ENCODE assay signal across 10 mouse cellular contexts in genomic region chr2:92423156-92423555, GRCm38 (mm10). TPM values are rescaled to one million over a fixed set of nuclear protein-coding genes. Genes with fewer than 3 reads are reported as not detected.
DNase-seq lines count a peak whose midpoint lies in the region; ATAC-seq lines count a peak whose summit lies in the region.
"Had no signal": no experiment of that assay in that cellular context is flagged by ENCODE, and none has a peak within 500 bp of the region (broad histone marks: within the 10 kb centered on the region; RNA-seq: fewer than 3 reads in every experiment).

No protein-coding gene starts in this region.

- ATAC-seq in heart, embryonic 13.5 days (ENCODE audit: extremely low read depth, insufficient number of reproducible peaks, low FRiP score, low TSS enrichment): no peak
- ATAC-seq in lung, embryonic 15.5 days (ENCODE audit: borderline replicate concordance, extremely low read depth, low FRiP score, low TSS enrichment): no peak
- ATAC-seq in forebrain, embryonic 14.5 days: no peak
- ATAC-seq in neural tube, embryonic 14.5 days (ENCODE audit: low read depth): no peak
- ATAC-seq in megakaryocyte-erythroid progenitor cell, adult 5-6 weeks (replicated peaks; ENCODE audit: low FRiP score, low TSS enrichment, poor library complexity, severe bottlenecking): no peak

- peaks cover 58% of the 10 kb centered on the region for H3K4me1 ChIP-seq in heart, embryonic 13.5 days
- peaks cover 46% of the 10 kb centered on the region for H3K4me1 ChIP-seq in lung, embryonic 15.5 days
- H3K4me1 ChIP-seq in forebrain, embryonic 14.5 days (ENCODE audit: control insufficient read depth, insufficient read depth, low read length): peaks cover 26% of the 10 kb centered on the region
- H3K4me1 ChIP-seq in neural tube, embryonic 14.5 days (ENCODE audit: control insufficient read depth, insufficient read depth, low read length): peaks cover 15% of the 10 kb centered on the region; the same call in 1 of the 2 replicates

- no peaks in the 10 kb centered on the region for H3K9me3 ChIP-seq in heart, embryonic 13.5 days
- H3K9me3 ChIP-seq in lung, embryonic 15.5 days: no peaks in the 10 kb centered on the region
- no peaks in the 10 kb centered on the region for H3K9me3 ChIP-seq in forebrain, embryonic 14.5 days (replicated peaks; ENCODE audit: control insufficient read depth, low read length)
- no peaks in the 10 kb centered on the region for H3K9me3 ChIP-seq in neural tube, embryonic 14.5 days (ENCODE audit: control insufficient read depth, low read length)
- H3K9me3 ChIP-seq: limb, embryonic 12.5 days had no signal

- no peaks in the 10 kb centered on the region for H3K27me3 ChIP-seq in heart, embryonic 13.5 days (replicated peaks)
- H3K27me3 ChIP-seq in lung, embryonic 15.5 days: no peaks in the 10 kb centered on the region
- no peaks in the 10 kb centered on the region for H3K27me3 ChIP-seq in forebrain, embryonic 14.5 days (replicated peaks; ENCODE audit: control insufficient read depth, insufficient read depth, low read length)
- no peaks in the 10 kb centered on the region for H3K27me3 ChIP-seq in neural tube, embryonic 14.5 days (ENCODE audit: control insufficient read depth, insufficient read depth, low read length)
- H3K27me3 ChIP-seq: limb, embryonic 12.5 days had no signal

- WGBS in heart, embryonic 13.5 days: 90% methylated on average over 9 of the region's 9 CpGs
- WGBS in lung, embryonic 15.5 days: 87% methylated on average over 9 of the region's 9 CpGs
- WGBS in forebrain, embryonic 14.5 days: 89% methylated on average over 9 of the region's 9 CpGs
- 87% methylated on average over 9 of the region's 9 CpGs for WGBS in neural tube, embryonic 14.5 days

- no peak for DNase-seq in heart, adult 8-10 months (ENCODE audit: low spot score)
- DNase-seq in lung, postnatal 10 days: no peak
- no peak for DNase-seq in forebrain, embryonic 14.5 days (ENCODE audit: low spot score)
- no peak for DNase-seq in right cerebral cortex, postnatal 14 days

- H3K27ac ChIP-seq in heart, embryonic 13.5 days (replicated peaks): peak overlapping the region; percentile 94
- H3K27ac ChIP-seq in lung, embryonic 15.5 days: peak overlapping the region; percentile 27
- 0 out of 2 replicates have a peak overlapping the region, but pooled peaks have one; percentile 70 for H3K27ac ChIP-seq in forebrain, embryonic 14.5 days (ENCODE audit: low read depth, low read length)
- H3K27ac ChIP-seq in neural tube, embryonic 14.5 days (ENCODE audit: low read depth, low read length): peak overlapping the region; percentile 58; the same call in 1 of the 2 replicates
- H3K27ac ChIP-seq: limb, embryonic 12.5 days had no signal

- no peak overlapping the region for H3K4me3 ChIP-seq in heart, embryonic 13.5 days
- no peak overlapping the region for H3K4me3 ChIP-seq in lung, embryonic 15.5 days
- H3K4me3 ChIP-seq in forebrain, embryonic 14.5 days (ENCODE audit: low read depth, low read length): no peak overlapping the region
- H3K4me3 ChIP-seq in neural tube, embryonic 14.5 days (ENCODE audit: low read depth, low read length): no peak overlapping the region
- H3K4me3 ChIP-seq: limb, embryonic 12.5 days had no signal

- peaks cover 74% of the 10 kb centered on the region for H3K36me3 ChIP-seq in heart, embryonic 13.5 days
- peaks cover 53% of the 10 kb centered on the region for H3K36me3 ChIP-seq in lung, embryonic 15.5 days
- peaks cover 62% of the 10 kb centered on the region for H3K36me3 ChIP-seq in forebrain, embryonic 14.5 days (ENCODE audit: control insufficient read depth, insufficient read depth, low read length)
- H3K36me3 ChIP-seq in neural tube, embryonic 14.5 days (ENCODE audit: control insufficient read depth, insufficient read depth, low read length): peaks cover 37% of the 10 kb centered on the region

- no peak overlapping the region; the same call in 1 of the 2 replicates for H3K9ac ChIP-seq in heart, embryonic 13.5 days
- no peak overlapping the region for H3K9ac ChIP-seq in lung, embryonic 15.5 days
- H3K9ac ChIP-seq in forebrain, embryonic 14.5 days (ENCODE audit: low read length): no peak overlapping the region
- no peak overlapping the region for H3K9ac ChIP-seq in neural tube, embryonic 14.5 days (replicated peaks; ENCODE audit: low read depth, low read length)
- H3K9ac ChIP-seq: limb, embryonic 12.5 days had no signal

- no peak overlapping the region for H3K4me2 ChIP-seq in heart, embryonic 13.5 days
- H3K4me2 ChIP-seq in lung, embryonic 15.5 days: no peak overlapping the region
- H3K4me2 ChIP-seq in forebrain, embryonic 14.5 days (ENCODE audit: low read length): no peak overlapping the region
- no peak overlapping the region for H3K4me2 ChIP-seq in neural tube, embryonic 14.5 days (ENCODE audit: low read depth, low read length)
- H3K4me2 ChIP-seq: limb, embryonic 12.5 days had no signal

RNA-seq across cellular contexts. Expression of gene Cry2, which starts 10.7 kb away (rescaled TPM):
- 18.6 and 19.0 TPM in 2 replicates for polyA plus RNA-seq in heart, embryonic 13.5 days (2015; fragmentation: Nextera tagmentation; extraction: Ambion mirVana)
- 10 to 100 TPM; 22.6 to 35.6 (median 32.8) TPM for total RNA-seq in heart, adult 8-10 months (2022)
- 23.6 and 25.7 TPM in 2 replicates for polyA plus RNA-seq in lung, embryonic 15.5 days (2015; fragmentation: Nextera tagmentation; extraction: Ambion mirVana)
- 16.1 and 24.6 TPM in 2 replicates for polyA plus RNA-seq in forebrain, embryonic 14.5 days (2014; fragmentation: Nextera tagmentation; extraction: Ambion mirVana)
- polyA plus RNA-seq in neural tube, embryonic 14.5 days (2014; fragmentation: Nextera tagmentation; extraction: Ambion mirVana): 41.7 and 43.5 TPM in 2 replicates
- total RNA-seq in megakaryocyte-erythroid progenitor cell, adult 5-6 weeks (2014; fragmentation: Nextera tagmentation): 16.1 and 21.0 TPM in 2 replicates
- total RNA-seq in megakaryocyte-erythroid progenitor cell, adult 5-6 weeks (2017): 8.4 and 9.6 TPM in 2 replicates

RNA-seq across cellular contexts. Expression of gene Mapk8ip1, which starts 22.1 kb away (rescaled TPM):
- 6.5 and 7.5 TPM in 2 replicates for polyA plus RNA-seq in heart, embryonic 13.5 days (2015; fragmentation: Nextera tagmentation; extraction: Ambion mirVana)
- 1 to 10 TPM; 3.4 to 4.6 (median 3.9) TPM for total RNA-seq in heart, adult 8-10 months (2022)
- polyA plus RNA-seq in lung, embryonic 15.5 days (2015; fragmentation: Nextera tagmentation; extraction: Ambion mirVana): 15.1 and 15.2 TPM in 2 replicates
- 49.3 and 54.5 TPM in 2 replicates for polyA plus RNA-seq in forebrain, embryonic 14.5 days (2014; fragmentation: Nextera tagmentation; extraction: Ambion mirVana)
- 51.8 and 64.3 TPM in 2 replicates for polyA plus RNA-seq in neural tube, embryonic 14.5 days (2014; fragmentation: Nextera tagmentation; extraction: Ambion mirVana)
- not detected in 2 replicates for total RNA-seq in megakaryocyte-erythroid progenitor cell, adult 5-6 weeks (2014; fragmentation: Nextera tagmentation)
- not detected in 2 replicates for total RNA-seq in megakaryocyte-erythroid progenitor cell, adult 5-6 weeks (2017)

RNA-seq across cellular contexts. Expression of gene Slc35c1, which starts 37.2 kb away (rescaled TPM):
- polyA plus RNA-seq in heart, embryonic 13.5 days (2015; fragmentation: Nextera tagmentation; extraction: Ambion mirVana): 7.7 and 8.9 TPM in 2 replicates
- 1 to 10 TPM; 5.5 to 6.8 (median 6.2) TPM for total RNA-seq in heart, adult 8-10 months (2022)
- 15.6 and 16.7 TPM in 2 replicates for polyA plus RNA-seq in lung, embryonic 15.5 days (2015; fragmentation: Nextera tagmentation; extraction: Ambion mirVana)
- 8.7 and 11.3 TPM in 2 replicates for polyA plus RNA-seq in forebrain, embryonic 14.5 days (2014; fragmentation: Nextera tagmentation; extraction: Ambion mirVana)
- polyA plus RNA-seq in neural tube, embryonic 14.5 days (2014; fragmentation: Nextera tagmentation; extraction: Ambion mirVana): 15.5 and 16.4 TPM in 2 replicates
- total RNA-seq in megakaryocyte-erythroid progenitor cell, adult 5-6 weeks (2014; fragmentation: Nextera tagmentation): 27.9 and 29.0 TPM in 2 replicates
- total RNA-seq in megakaryocyte-erythroid progenitor cell, adult 5-6 weeks (2017): 8.4 and 9.6 TPM in 2 replicates

RNA-seq across cellular contexts. Expression of gene 1700029I15Rik, which starts 40.8 kb away (rescaled TPM):
- 0.62 and 1.2 TPM in 2 replicates for polyA plus RNA-seq in heart, embryonic 13.5 days (2015; fragmentation: Nextera tagmentation; extraction: Ambion mirVana)
- 1 to 10 TPM in 2 of 4 experiments, under 1 TPM in 2; 0.26 to 1.5 (median 0.86) TPM for total RNA-seq in heart, adult 8-10 months (2022)
- polyA plus RNA-seq in lung, embryonic 15.5 days (2015; fragmentation: Nextera tagmentation; extraction: Ambion mirVana): 2.5 and 3.0 TPM in 2 replicates
- polyA plus RNA-seq in forebrain, embryonic 14.5 days (2014; fragmentation: Nextera tagmentation; extraction: Ambion mirVana): 3.2 and 3.7 TPM in 2 replicates
- 3.9 and 4.2 TPM in 2 replicates for polyA plus RNA-seq in neural tube, embryonic 14.5 days (2014; fragmentation: Nextera tagmentation; extraction: Ambion mirVana)
- total RNA-seq in megakaryocyte-erythroid progenitor cell, adult 5-6 weeks (2014; fragmentation: Nextera tagmentation): 1.2 and 1.5 TPM in 2 replicates
- total RNA-seq in megakaryocyte-erythroid progenitor cell, adult 5-6 weeks (2017): 1.1 and 2.5 TPM in 2 replicates

RNA-seq across cellular contexts. Expression of gene Large2, which starts 48.5 kb away (rescaled TPM):
- polyA plus RNA-seq in heart, embryonic 13.5 days (2015; fragmentation: Nextera tagmentation; extraction: Ambion mirVana): 1.8 and 2.3 TPM in 2 replicates
- total RNA-seq in heart, adult 8-10 months (2022): under 1 TPM in 1 of 4 experiments, not detected in 3; 0.75 TPM
- 17.0 and 18.7 TPM in 2 replicates for polyA plus RNA-seq in lung, embryonic 15.5 days (2015; fragmentation: Nextera tagmentation; extraction: Ambion mirVana)
- 0.99 and 1.5 TPM in 2 replicates for polyA plus RNA-seq in forebrain, embryonic 14.5 days (2014; fragmentation: Nextera tagmentation; extraction: Ambion mirVana)
- 0.97 and 2.2 TPM in 2 replicates for polyA plus RNA-seq in neural tube, embryonic 14.5 days (2014; fragmentation: Nextera tagmentation; extraction: Ambion mirVana)
- not detected in 2 replicates for total RNA-seq in megakaryocyte-erythroid progenitor cell, adult 5-6 weeks (2014; fragmentation: Nextera tagmentation)
- not detected in 2 replicates for total RNA-seq in megakaryocyte-erythroid progenitor cell, adult 5-6 weeks (2017)
- polyA plus RNA-seq: CD4-positive, CD25-positive, alpha-beta regulatory T cell, adult 4 months had no signal

Comparison
In these comparisons a context has a peak if more than half of its experiments do, and no peak if none do; other contexts are left out.
1. H3K27ac ChIP-seq: peak in every context shown above with its lines; median percentile 94 in heart, embryonic 13.5 days; 70 in forebrain, embryonic 14.5 days; 58 in neural tube, embryonic 14.5 days; 27 in lung, embryonic 15.5 days.